Mouse (Mus musculus): Measurements from ENCODE around the gene Mkrn1. TPM values are rescaled to one million over a fixed set of nuclear protein-coding genes. Genes with fewer than 3 reads are reported as not detected.

Mkrn1 gene
- 154 and 170 TPM in 2 replicates for polyA plus RNA-seq (2015; fragmentation: Nextera tagmentation; extraction: Ambion mirVana)

- peaks cover 35% of the 10 kb centered on the region for H3K4me1 ChIP-seq (ENCODE audit: insufficient read depth)
- H3K4me3 ChIP-seq (ENCODE audit: low read depth, low read length) = peak within 1 kb of the TSS; percentile 100
- peak within 1 kb of the TSS; percentile 97 for H3K27ac ChIP-seq (ENCODE audit: low read depth)
- H3K27me3 ChIP-seq (ENCODE audit: insufficient read depth, low read length) = no peaks in the 10 kb centered on the region
- 1% methylated on average over 49 of the region's 82 CpGs for WGBS (ENCODE audit: insufficient replicate concordance)
- no peaks in the 10 kb centered on the region for H3K9me3 ChIP-seq (ENCODE audit: low read length)
- peaks cover 2% of the 10 kb centered on the region; the same call in 1 of the 2 replicates for H3K36me3 ChIP-seq (replicated peaks; ENCODE audit: insufficient read depth, low read length)
- DNase-seq = peak; percentile 90
- peak; percentile 84 for ATAC-seq
- TF ChIP-seq CTCF (IDR thresholded peaks at IDR 0.05; ENCODE audit: low read depth) (no peak; the same call in 1 of the 2 replicates), EP300 (IDR thresholded peaks at IDR 0.05; ENCODE audit: low read depth) (no peak)
- H3K9ac ChIP-seq (replicated peaks) = peak within 1 kb of the TSS; percentile 96
- H3K4me2 ChIP-seq (ENCODE audit: low read depth, low read length) = peak within 1 kb of the TSS; percentile 80
Observed at GRCm38 (mm10) chr6:39419851-39420721, at the start of gene Mkrn1. Gene Mkrn1 (minus strand): TSS chr6:39420462.

DNA sequence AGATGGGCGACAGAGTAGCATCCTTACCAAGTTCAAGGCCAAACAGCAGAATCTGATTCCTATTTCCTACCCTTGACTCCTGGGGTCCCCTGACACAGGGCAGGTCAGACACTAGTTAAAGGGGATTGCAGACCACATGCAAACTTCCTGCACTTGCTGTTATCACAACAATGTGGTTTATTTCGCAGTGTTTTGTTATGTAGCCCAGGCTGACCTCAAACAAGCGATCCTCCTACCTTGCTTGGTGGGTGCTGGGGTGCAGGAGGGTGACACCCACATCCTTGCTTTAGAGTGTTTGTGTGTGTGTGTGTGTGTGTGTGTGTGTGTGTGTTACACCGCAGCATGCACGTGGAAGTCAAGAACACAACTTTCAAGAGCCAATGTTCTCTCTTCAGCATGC lies 49.2 kb upstream of the Mkrn1 start:
- H3K27me3 ChIP-seq (ENCODE audit: insufficient read depth, low read length) = no peaks in the 10 kb centered on the region
- no peak for ATAC-seq
- WGBS (ENCODE audit: insufficient replicate concordance) = 67% methylated on average over 5 of the region's 5 CpGs
- DNase-seq = no peak
- H3K4me1 ChIP-seq (ENCODE audit: insufficient read depth) = no peaks in the 10 kb centered on the region
- H3K4me2 ChIP-seq (ENCODE audit: low read depth, low read length) = no peak overlapping the region
- no peak overlapping the region for H3K9ac ChIP-seq (replicated peaks)
- H3K36me3 ChIP-seq (replicated peaks; ENCODE audit: insufficient read depth, low read length) = no peaks in the 10 kb centered on the region
- no peak overlapping the region for H3K4me3 ChIP-seq (ENCODE audit: low read depth, low read length)
- H3K27ac ChIP-seq (ENCODE audit: low read depth) = no peak overlapping the region
- no peak for TF ChIP-seq EP300 (IDR thresholded peaks at IDR 0.05; ENCODE audit: low read depth)
- H3K9me3 ChIP-seq (ENCODE audit: low read length) = no peaks in the 10 kb centered on the region

- ATAC-seq = peak; percentile 49; the same call in 1 of the 2 replicates
Observed at GRCm38 (mm10) chr6:39462621-39463538, 42.6 kb upstream of the Mkrn1 start.

GRCm38 (mm10) chr6:39460040-39460439 lies 39.8 kb upstream of the Mkrn1 start:
- ATAC-seq (no peak), DNase-seq (peak; percentile 38)
- Histone ChIP-seq H3K4me2 (ENCODE audit: low read depth, low read length) (no peak overlapping the region), H3K36me3 (replicated peaks; ENCODE audit: insufficient read depth, low read length) (no peaks in the 10 kb centered on the region), H3K27me3 (ENCODE audit: insufficient read depth, low read length) (no peaks in the 10 kb centered on the region), H3K9me3 (ENCODE audit: low read length) (no peaks in the 10 kb centered on the region), H3K27ac (ENCODE audit: low read depth) (no peak overlapping the region), H3K4me3 (ENCODE audit: low read depth, low read length) (no peak overlapping the region), H3K9ac (replicated peaks) (no peak overlapping the region), H3K4me1 (ENCODE audit: insufficient read depth) (no peaks in the 10 kb centered on the region)
- TF ChIP-seq EP300 (IDR thresholded peaks at IDR 0.05; ENCODE audit: low read depth) (no peak), CTCF (IDR thresholded peaks at IDR 0.05; ENCODE audit: low read depth) (peak; percentile 52)
- WGBS (ENCODE audit: insufficient replicate concordance) = 85% methylated on average over 11 of the region's 11 CpGs

More at GRCm38 (mm10) chr6:39462621-39463538, 42.6 kb upstream of the Mkrn1 start:
- no peaks in the 10 kb centered on the region for H3K4me1 ChIP-seq (ENCODE audit: insufficient read depth)
- H3K36me3 ChIP-seq (replicated peaks; ENCODE audit: insufficient read depth, low read length) = no peaks in the 10 kb centered on the region
- no peak overlapping the region for H3K9ac ChIP-seq (replicated peaks)
- peak overlapping the region; percentile 64 for H3K4me2 ChIP-seq (ENCODE audit: low read depth, low read length)
- H3K4me3 ChIP-seq (ENCODE audit: low read depth, low read length) = peak overlapping the region; percentile 28; the same call in 1 of the 2 replicates
- WGBS (ENCODE audit: insufficient replicate concordance) = 36% methylated on average over 16 of the region's 16 CpGs
- no peak overlapping the region for H3K27ac ChIP-seq (ENCODE audit: low read depth)
- no peak for TF ChIP-seq EP300 (IDR thresholded peaks at IDR 0.05; ENCODE audit: low read depth)
- TF ChIP-seq CTCF (IDR thresholded peaks at IDR 0.05; ENCODE audit: low read depth) = peak; percentile 90
- H3K9me3 ChIP-seq (ENCODE audit: low read length) = no peaks in the 10 kb centered on the region
- H3K27me3 ChIP-seq (ENCODE audit: insufficient read depth, low read length) = no peaks in the 10 kb centered on the region
- DNase-seq = peak; percentile 85

DNA sequence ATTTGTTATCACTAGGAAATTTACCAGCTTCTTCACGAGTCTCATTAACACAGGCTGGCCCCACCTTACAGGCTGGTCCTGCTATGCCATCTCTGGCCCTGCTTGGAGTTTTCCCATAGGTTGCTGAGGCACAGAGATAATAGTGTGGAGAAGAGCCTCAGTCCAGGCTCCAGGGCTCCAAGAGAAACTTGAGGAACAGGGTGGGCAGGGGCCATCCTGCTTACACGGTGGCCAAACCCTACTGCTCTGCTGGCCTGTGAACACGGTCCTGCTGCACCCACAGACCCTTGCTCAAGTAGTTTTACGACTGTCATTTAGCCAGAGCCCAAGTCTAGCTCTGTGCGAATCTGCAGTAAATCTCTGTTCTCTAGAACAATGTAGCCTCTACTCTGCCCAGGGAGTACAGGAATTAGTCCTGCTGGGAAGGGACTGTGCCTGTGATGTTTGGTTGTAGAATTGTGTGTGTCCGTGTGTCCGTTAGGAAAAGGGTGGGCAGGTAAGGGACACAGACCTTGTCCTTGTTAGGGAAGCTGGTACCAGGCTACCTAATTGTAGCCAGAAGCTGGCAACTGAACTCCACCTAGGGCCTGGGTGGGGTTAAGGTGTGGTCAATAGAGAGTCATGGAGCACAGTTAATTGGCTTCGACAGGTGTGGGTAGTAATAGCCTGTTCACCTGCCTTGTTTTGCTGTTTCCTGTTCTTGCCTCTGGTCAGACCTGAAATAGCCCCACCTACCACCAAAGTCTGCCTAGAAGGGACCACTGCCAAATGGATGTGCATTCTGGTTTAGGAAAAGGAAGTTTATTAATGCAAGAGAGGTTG lies 35.3 kb upstream of the Mkrn1 start:
- TF ChIP-seq CTCF (IDR thresholded peaks at IDR 0.05; ENCODE audit: low read depth) (no peak), EP300 (IDR thresholded peaks at IDR 0.05; ENCODE audit: low read depth) (no peak)
- no peak overlapping the region for H3K4me3 ChIP-seq (ENCODE audit: low read depth, low read length)
- H3K27me3 ChIP-seq (ENCODE audit: insufficient read depth, low read length) = no peaks in the 10 kb centered on the region
- H3K4me1 ChIP-seq (ENCODE audit: insufficient read depth) = no peaks in the 10 kb centered on the region
- H3K4me2 ChIP-seq (ENCODE audit: low read depth, low read length) = no peak overlapping the region
- ATAC-seq = no peak
- WGBS (ENCODE audit: insufficient replicate concordance) = 58% methylated on average over 8 of the region's 8 CpGs
- H3K9me3 ChIP-seq (ENCODE audit: low read length) = no peaks in the 10 kb centered on the region
- no peak overlapping the region for H3K27ac ChIP-seq (ENCODE audit: low read depth)
- H3K36me3 ChIP-seq (replicated peaks; ENCODE audit: insufficient read depth, low read length) = no peaks in the 10 kb centered on the region
- DNase-seq = no peak
- no peak overlapping the region for H3K9ac ChIP-seq (replicated peaks)
